Mouse (Mus musculus) lung, postnatal 0 days (tissue): ENCODE measurements around the gene Ahnak2. TPM values are rescaled to one million over a fixed set of nuclear protein-coding genes. Genes with fewer than 3 reads are reported as not detected.
A peak's percentile ranks its signal among the peaks of the same experiment; 100 is the strongest.

ENCODE experiments used
- ATAC-seq: fragments of 200-750 bp; cut with Nextera tagmentation; 2 replicates; pipeline ENCODE4 v1.8.0; 2017; ENCODE audit warnings: moderate library complexity
- DNase-seq: peaks from one replicate; pipeline ENCODE4 v3.0.0-alpha.2; 2016; ENCODE audit warnings: low spot score
- H3K27ac ChIP-seq: fragments of 300-500 bp; sonication (generic); 2 replicates; pipeline ENCODE4 v1.5.1; 2014; ENCODE audit warnings: antibody characterized with exemption, mild to moderate bottlenecking, low read length, mixed read lengths
- H3K27me3 ChIP-seq: fragments of 300-500 bp; sonication (generic); replicated peaks from 2 replicates; pipeline ENCODE4 v1.6.1; 2014; ENCODE audit warnings: low read length, mixed read lengths; ENCODE audit not compliant: insufficient read depth
- H3K36me3 ChIP-seq: fragments of 300-500 bp; sonication (generic); 2 replicates; pipeline ENCODE4 v1.6.1; 2014; ENCODE audit warnings: low read length, mixed read lengths; ENCODE audit not compliant: insufficient read depth
- H3K4me1 ChIP-seq: fragments of 300-500 bp; sonication (generic); 2 replicates; pipeline ENCODE4 v1.6.1; 2014; ENCODE audit warnings: antibody characterized with exemption, low read depth, low read length, mixed read lengths; ENCODE audit not compliant: insufficient read depth
- H3K4me2 ChIP-seq: fragments of 300-500 bp; sonication (generic); replicated peaks from 2 replicates; pipeline ENCODE4 v1.6.1; 2014; ENCODE audit warnings: low read depth, mild to moderate bottlenecking, low read length, moderate library complexity, mixed read lengths
- H3K4me3 ChIP-seq: fragments of 300-500 bp; sonication (generic); 2 replicates; pipeline ENCODE4 v1.5.1; 2014; ENCODE audit warnings: low read depth, low read length
- H3K9ac ChIP-seq: fragments of 300-500 bp; sonication (generic); replicated peaks from 2 replicates; pipeline ENCODE4 v1.6.1; 2014; ENCODE audit warnings: low read depth, mild to moderate bottlenecking
- H3K9me3 ChIP-seq: fragments of 300-500 bp; sonication (generic); 2 replicates; pipeline ENCODE4 v1.6.1; 2016; ENCODE audit warnings: low read length, mixed read lengths
- CTCF ChIP-seq: IDR thresholded peaks from 2 replicates; pipeline ENCODE4 v1.5.1; 2016; ENCODE audit warnings: antibody characterized with exemption, mild to moderate bottlenecking
- EP300 ChIP-seq: IDR thresholded peaks from 2 replicates; pipeline ENCODE4 v1.6.1; 2016; ENCODE audit warnings: antibody characterized with exemption, mild to moderate bottlenecking, control low read depth
- WGBS: fragments of 180-500 bp; shearing (Covaris S2); extraction: QIAGEN DNeasy Blood & Tissue Kit; methylation state at CpG from one replicate; pipeline ENCODE4 v1.1.7; 2014; 5-methylcytosine and 5-hydroxymethylcytosine counted together
- polyA plus RNA-seq: library from polyadenylated mRNA; unstranded; fragments of >200 nt; fragmentation: Nextera tagmentation; extraction: Ambion mirVana; gene quantifications from 2 replicates; pipeline ENCODE4 v1.2.1, GENCODE M21; 2015

Gene Ahnak2
- polyA plus RNA-seq, 1 experiment from 2014 or later: 4.9 TPM

DNA sequence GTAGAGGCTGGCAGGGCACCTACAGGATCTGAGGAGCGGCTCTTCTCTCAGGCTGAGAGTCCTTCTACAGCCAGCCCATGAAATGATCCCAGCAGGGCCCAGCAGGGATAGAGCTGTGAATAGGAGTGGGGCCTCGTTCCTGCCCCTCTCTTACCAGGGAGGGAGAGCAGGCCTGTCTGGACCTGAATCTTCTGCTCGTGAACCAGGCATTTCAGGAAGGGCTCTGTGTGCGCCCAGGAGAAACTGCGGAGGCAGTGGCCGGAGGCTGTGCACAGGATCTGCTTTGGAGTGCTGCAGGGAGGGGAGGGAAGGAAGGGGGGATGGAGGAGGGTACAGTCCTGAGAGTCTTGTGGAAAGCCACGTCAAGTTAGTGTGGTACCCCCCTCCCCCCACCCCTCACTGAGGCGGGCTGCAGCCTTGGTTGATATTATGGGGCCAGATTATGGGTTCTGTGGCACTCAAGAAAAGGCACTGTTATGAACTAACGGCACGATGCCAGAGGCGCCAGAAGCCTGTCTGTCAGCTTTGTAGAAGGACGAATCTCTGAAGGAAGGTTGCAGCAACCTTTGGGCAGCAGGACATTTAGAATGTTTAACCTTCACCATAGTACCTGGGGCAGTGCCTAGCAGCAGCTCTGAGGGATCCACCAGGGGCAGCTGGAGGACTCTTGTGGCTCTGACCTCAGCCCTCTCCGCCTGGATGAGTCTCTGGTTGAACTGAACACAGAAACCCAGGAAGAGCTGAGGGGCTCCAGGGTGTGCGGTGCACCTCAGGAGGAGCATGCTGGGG lies 12.4 kb upstream of the Ahnak2 start:
- ATAC-seq (no peak), DNase-seq (no peak)
- H3K4me2 ChIP-seq: no peak overlapping the region
- TF ChIP-seq EP300 (no peak), CTCF (no peak)
- no peak overlapping the region for H3K4me3 ChIP-seq
- H3K27ac ChIP-seq: no peak overlapping the region
- no peaks in the 10 kb centered on the region for H3K9me3 ChIP-seq
- H3K4me1 ChIP-seq: no peaks in the 10 kb centered on the region
- H3K27me3 ChIP-seq: no peaks in the 10 kb centered on the region
- WGBS: 76% methylated on average over 13 of the region's 14 CpGs
- H3K36me3 ChIP-seq: no peaks in the 10 kb centered on the region
- no peak overlapping the region for H3K9ac ChIP-seq

DNA sequence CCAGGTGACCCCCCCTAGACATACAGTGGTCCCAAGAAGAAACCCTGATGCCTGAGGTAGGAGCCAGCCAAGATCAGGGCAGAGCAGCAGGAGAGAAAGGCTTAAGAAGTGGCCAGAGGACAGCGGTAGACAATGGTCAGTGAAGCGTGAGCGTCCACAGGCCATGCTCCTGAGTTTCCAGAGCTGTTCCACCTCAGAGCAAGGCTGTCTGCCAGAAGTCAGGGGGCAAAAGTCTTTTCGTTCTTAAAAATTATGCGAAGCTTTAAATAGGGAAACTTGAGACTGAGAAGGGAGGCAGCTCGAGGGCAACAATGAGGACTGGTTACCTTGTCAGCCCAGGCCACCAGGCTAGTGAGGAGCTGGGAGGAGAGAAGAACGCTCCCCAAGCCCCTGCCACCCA lies 10.9 kb upstream of the Ahnak2 start:
- DNase-seq (no peak), ATAC-seq (no peak)
- Histone ChIP-seq H3K9ac (no peak overlapping the region), H3K9me3 (no peaks in the 10 kb centered on the region), H3K36me3 (no peaks in the 10 kb centered on the region), H3K27ac (no peak overlapping the region), H3K27me3 (no peaks in the 10 kb centered on the region), H3K4me1 (peaks cover 1% of the 10 kb centered on the region; the same call in 1 of the 2 replicates), H3K4me3 (no peak overlapping the region), H3K4me2 (no peak overlapping the region)
- TF ChIP-seq CTCF: no peak
- TF ChIP-seq EP300: no peak
- 85% methylated on average over 7 of the region's 7 CpGs for WGBS

DNA sequence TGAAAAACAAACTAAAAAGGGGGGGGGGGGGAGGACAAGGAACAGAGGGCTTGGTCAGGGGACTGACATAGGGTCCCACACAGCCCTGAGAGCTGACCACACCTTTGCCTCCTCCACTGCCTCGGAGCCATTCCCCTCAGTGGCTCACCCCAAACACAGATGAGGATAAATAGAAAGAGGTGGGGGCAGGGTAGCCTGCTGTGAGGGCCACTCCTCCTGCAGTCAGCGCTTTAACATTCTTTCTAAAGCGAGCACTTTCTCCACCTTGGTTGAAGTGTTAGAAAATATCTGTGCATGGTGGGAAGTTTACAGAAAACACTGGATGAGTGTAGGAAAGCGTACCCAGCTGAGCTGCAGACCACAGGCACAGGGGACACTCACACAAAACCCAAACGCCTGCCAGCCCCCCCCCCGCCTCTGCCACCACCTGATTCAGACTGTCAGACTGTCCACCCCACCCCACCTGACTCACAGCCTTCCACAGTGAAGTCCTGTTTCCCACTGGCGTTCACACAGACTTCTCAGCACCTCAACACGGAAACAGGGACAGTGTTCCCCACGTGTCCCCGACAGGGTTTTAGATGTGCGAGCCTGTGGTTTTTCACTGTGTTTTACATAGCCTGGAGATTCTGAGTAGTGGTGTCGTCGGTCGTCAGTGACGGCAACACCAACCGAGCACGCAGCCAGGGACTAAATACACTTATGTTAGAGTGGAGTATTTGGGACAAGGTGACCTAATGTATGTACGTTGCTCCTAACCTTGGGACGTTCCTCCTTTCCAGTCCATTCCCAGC lies 7.8 kb upstream of the Ahnak2 start:
- 52% methylated on average over 19 of the region's 19 CpGs for WGBS
- Histone ChIP-seq H3K27ac (peak overlapping the region; percentile 86), H3K36me3 (no peaks in the 10 kb centered on the region), H3K4me1 (peaks cover 4% of the 10 kb centered on the region; the same call in 1 of the 2 replicates), H3K9ac (peak overlapping the region; percentile 43), H3K4me2 (peak overlapping the region; percentile 93), H3K9me3 (no peaks in the 10 kb centered on the region), H3K27me3 (no peaks in the 10 kb centered on the region), H3K4me3 (peak overlapping the region; percentile 52; the same call in 1 of the 2 replicates)
- TF ChIP-seq EP300: no peak
- no peak for TF ChIP-seq CTCF
- DNase-seq (peak; percentile 72), ATAC-seq (peak; percentile 53)

DNA sequence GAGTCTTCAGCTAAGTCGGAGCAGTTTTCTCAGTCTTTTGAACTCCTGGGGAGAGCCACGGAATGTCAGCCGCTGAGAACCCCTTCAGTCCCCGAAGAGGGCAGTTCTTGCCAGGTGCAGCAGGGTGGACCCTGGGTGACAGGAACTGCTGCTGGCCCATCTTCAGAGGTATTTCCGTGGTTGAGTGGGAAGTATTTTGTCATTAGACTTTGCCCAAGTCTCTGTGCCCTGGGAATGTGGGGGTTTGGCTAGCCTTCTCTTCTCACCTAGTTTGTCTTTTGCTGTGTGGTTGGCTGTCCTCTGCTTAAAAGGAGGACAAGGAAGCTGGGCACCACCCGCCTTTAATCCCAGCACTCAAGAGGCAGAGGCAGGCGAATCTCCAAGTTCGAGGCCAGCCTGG lies 7.2 kb upstream of the Ahnak2 start:
- no peaks in the 10 kb centered on the region for H3K36me3 ChIP-seq
- ATAC-seq: no peak
- peaks cover 4% of the 10 kb centered on the region; the same call in 1 of the 2 replicates for H3K4me1 ChIP-seq
- no peaks in the 10 kb centered on the region for H3K27me3 ChIP-seq
- TF ChIP-seq EP300: no peak
- WGBS: 19% methylated on average over 8 of the region's 8 CpGs
- H3K4me2 ChIP-seq: peak overlapping the region; percentile 93
- DNase-seq: peak; percentile 24
- H3K4me3 ChIP-seq: peak overlapping the region; percentile 52
- no peaks in the 10 kb centered on the region for H3K9me3 ChIP-seq
- H3K9ac ChIP-seq: peak overlapping the region; percentile 43
- peak overlapping the region; percentile 86 for H3K27ac ChIP-seq

DNA sequence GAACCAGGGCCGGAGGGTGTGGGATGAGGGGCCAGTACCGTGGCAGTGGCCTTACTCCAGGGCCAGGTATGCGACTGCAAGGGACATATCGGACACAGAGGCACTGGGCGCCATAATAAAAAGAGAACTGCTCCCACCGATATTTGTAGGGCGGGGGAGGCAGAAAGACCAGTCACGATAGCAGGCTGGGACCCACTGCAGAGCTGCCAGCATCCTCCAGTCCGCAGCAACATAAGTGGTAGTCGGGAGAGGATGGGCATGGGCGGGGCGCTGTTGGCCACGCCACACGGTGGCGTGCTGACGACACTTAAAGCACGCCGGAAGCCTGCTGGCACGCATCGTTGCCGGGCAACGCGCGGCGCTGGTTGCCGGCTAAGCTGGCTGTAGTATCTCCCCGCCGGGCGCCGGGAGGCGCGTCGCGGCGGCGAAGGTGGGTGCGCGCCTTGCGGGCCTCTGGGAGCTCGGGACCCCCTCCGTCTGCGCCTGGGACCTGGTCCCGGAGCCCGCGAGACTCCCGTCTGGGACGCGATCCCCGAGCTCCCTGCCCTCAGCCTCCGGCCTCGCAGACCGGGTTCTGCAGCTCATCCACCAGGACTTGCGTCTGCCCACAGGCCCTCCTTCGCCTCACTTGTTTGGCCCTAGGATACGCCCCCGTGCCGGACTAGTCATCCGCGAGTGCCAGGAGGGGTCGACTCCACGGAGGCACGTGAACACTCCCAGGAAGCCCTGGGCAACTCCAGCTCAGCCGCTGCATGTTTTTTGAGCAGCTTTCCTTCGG lies 6.3 kb upstream of the Ahnak2 start, which contains the start of gene Clba1:
Gene Clba1, plus strand, starts transcription at position 351 of the 778 bp plus-strand sequence.
- peak within 1 kb of the TSS; percentile 43 for H3K9ac ChIP-seq
- peak within 1 kb of the TSS; percentile 86 for H3K27ac ChIP-seq
- H3K4me2 ChIP-seq: peak within 1 kb of the TSS; percentile 93
- H3K27me3 ChIP-seq: no peaks in the 10 kb centered on the region
- ATAC-seq (peak; percentile 93), DNase-seq (peak; percentile 97)
- no peaks in the 10 kb centered on the region for H3K36me3 ChIP-seq
- WGBS: 1% methylated on average over 46 of the region's 64 CpGs
- peak within 1 kb of the TSS; percentile 52 for H3K4me3 ChIP-seq
- peaks cover 4% of the 10 kb centered on the region; the same call in 1 of the 2 replicates for H3K4me1 ChIP-seq
- H3K9me3 ChIP-seq: no peaks in the 10 kb centered on the region
- no peak for TF ChIP-seq EP300
- TF ChIP-seq CTCF: peak; percentile 70
